Mouse (Mus musculus) gastrocnemius, adult 8-10 months (tissue): ENCODE measurements around the gene Eaf1. TPM values are rescaled to one million over a fixed set of nuclear protein-coding genes. Genes with fewer than 3 reads are reported as not detected.

ENCODE experiments used
- DNase-seq, 2 experiments: peaks; one replicate each; pipeline ENCODE4 v3.0.0; 2022; ENCODE audit warnings: low spot score in 2 of 2
- total RNA-seq, 4 experiments: library from RNA; stranded (reverse); gene quantifications; 2 replicates each; pipeline ENCODE4 v1.2.4; 2022

Eaf1 gene
- total RNA-seq, 4 experiments from 2014 or later, result 8.5 to 13.8 (median 9.7) TPM

DNA sequence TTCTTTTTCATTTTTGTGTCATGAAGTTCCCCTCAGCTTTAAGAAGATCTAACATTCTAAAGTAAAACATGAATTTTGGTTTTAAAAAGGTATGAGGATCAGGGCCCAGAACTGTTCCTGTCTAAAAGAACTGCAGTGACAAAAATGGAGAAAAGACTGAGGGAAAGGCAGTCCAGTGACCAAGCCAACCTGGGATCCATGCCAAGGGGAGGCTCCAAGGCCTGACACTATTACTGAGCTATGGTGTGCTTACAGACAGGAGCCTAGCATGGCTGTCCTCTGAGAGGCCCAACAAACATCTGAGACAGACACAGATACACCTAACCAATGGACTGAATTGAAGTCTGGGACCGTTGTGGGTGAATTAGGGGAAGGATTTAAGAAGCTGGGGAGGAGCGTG, 15.7 kb downstream of the Eaf1 start:
- DNase-seq, result no peak

DNA sequence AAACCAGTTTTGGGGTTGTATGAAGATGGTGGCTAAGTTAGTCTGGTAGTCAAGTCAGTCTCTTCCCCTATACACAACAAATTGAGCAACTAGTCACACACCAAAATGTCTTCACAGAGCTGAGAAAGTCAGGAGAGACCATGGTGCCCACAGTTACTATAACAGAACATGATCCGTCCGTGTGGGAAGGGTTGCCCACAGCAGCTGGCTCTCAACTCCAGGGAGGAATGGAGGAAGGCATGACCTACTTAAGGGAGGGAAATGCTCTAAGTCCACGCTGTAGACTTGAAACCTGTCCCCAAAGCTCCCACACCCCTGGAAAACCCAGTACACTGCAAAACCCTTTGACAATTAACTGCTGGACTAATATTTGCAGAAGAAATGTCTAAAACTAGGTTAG, 16.1 kb downstream of the Eaf1 start:
- DNase-seq, result no peak

DNA sequence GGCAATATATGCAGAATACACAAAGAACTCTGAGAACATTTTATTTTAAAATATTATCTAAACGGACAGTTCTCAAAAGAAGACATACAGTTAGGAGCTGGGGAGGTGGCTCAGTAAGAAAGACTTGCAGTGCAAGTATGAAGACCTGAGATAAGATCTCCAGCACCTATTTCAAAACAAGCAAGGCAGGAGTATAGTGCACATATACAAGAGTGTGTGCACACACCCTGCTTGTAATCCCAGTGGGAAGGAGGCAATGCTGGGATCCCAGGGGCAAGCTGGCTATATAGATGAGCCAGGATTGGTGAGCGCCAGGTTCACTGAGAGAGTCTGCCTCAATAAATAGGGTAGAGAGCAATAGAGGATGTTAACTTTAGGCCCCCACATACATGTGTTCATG, 21.7 kb downstream of the Eaf1 start:
- no peak for DNase-seq

DNA sequence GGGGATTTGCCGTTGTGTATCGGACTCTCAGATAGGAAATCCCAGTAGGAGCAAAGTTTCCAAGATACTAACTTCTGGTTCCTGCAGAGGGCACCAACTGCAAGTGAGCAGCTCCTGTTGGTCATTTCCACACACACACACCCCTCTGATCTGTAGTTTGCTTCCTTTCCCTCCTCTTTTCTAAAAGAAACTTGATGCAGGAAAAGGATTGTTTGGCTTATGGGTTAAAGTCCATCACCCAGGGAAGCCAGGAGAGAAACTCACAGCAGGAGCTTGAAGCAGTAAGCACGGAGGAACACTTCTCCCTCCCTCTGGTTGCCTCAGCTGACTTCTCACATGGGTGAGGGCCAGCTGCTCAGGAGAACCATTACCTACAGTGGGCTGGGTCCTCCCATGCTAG, 25.0 kb downstream of the Eaf1 start:
- no peak for DNase-seq

DNA sequence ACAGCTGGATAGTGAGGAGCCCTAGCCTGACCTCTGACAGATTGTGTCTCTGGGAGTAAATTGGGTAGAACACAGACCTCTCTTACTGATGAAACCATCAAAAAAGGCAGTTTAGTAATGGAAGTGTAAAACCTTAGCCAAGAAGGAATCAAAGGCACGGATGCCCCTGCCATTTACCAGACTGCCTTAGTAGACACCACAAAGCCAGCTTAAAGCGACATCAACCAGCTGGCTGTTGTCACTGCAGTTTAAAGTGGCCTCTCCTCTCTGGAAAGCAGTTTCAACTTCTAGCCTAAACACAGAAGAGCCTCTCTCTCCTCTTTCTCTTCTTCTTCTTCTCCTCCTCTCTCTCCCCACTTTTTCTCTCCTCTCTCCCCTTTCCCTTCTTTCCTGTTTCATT, 27.1 kb downstream of the Eaf1 start:
- DNase-seq, result no peak

DNA sequence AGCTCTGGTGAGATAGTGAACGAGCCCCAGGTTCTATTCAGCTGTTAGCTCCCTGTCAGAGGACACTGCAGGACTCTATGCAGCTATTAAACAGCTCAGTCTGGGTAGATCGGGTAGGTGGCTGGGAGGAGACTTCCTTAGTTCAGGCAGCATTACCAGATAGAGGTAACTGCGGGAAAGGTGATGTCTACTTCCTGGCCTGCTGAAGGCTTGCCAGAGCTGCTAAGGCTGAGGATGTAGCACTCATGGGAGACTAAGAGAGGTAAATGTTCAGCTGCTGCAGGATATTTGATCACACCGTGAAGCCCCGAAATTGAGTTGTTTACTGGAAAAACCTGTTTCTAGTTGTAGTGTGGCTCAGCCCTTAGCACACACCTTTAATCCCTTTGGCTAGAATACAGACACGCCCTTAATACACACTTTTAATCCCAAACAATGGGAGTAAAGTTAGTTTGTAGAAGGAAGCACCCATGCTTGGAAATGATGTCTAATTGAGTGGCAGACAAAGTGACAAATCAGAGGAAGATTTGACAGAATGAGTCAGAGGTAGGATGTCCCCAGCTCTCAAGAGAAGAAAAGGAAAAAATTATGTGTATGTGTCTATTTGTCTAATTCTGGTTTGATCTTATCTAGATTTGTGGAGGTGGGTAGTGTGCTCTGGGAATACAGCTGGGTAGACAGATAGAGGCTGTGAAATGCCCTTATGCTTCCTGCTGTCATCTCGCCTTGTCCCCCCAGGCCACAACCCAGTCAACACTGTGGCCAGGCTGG, 31.0 kb downstream of the Eaf1 start:
- DNase-seq, result no peak

DNA sequence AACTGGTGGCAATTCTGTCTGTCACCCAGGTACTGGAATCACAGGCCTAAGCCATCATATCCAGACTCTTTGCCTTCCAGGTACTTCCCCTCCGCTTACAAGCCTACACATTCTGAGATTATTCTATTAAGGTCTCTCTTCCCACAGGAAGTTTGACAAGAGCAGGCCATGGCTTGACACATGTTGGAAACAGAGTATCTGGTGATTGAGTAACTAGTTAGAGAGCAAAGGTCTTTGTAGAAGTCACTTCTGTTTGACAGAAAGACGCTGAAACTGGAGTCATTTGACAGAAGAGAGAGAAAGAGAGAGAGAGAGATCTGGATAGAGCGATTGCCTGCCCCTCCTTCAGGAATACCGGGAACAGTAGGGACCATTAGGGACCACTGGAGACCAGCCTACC, 36.6 kb downstream of the Eaf1 start:
- DNase-seq, result no peak

DNA sequence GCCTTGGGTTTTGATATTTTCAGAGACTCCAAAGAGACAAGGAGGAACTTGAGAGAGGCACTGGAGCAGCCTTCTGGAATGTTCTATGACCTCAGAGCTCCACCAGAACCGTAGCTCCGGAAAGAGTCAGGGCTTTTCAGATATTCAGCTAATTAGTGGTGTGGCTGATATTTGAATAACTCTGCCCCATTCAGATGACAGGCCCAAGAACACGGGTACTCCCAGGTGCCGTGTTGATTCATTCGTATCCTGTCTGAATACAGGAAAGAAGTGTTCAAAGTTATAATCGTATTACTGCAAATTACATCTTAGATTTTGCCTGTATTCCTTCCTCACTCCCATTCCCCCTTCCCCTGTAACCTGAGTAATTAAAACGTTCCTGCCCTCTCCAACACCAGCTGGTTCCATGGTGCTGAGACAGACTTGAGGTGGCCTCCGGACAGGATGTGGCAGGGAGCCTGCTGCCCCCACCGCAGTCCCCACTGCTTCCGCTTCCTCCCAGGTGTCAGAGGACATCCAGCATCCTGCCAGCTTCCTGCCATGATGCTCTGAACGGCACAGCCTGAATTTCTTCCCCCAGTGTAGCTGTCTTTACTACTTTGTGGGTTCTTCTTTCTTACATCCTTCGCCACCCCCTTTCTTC, 37.4 kb downstream of the Eaf1 start:
- DNase-seq, result no peak

DNA sequence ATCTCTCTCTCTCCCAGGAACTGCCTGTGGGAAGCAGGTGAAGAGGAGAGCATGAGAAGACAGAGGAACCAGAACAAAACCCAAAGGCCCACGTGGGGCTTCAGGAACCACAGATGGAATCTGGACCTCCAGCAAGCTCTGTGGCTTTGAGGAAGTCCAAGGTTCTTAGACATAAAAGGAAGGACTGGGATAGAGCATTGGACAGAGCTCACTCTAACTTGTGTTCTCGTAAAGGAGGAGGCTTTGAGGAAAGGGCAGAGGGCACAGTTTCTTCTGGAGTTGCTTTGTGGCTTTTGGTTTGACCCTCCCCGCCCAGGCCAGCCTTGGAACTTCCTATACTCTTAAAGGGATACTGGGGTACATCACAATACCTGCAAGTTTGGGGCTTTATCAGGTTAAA, 38.5 kb downstream of the Eaf1 start:
- DNase-seq, result no peak

DNA sequence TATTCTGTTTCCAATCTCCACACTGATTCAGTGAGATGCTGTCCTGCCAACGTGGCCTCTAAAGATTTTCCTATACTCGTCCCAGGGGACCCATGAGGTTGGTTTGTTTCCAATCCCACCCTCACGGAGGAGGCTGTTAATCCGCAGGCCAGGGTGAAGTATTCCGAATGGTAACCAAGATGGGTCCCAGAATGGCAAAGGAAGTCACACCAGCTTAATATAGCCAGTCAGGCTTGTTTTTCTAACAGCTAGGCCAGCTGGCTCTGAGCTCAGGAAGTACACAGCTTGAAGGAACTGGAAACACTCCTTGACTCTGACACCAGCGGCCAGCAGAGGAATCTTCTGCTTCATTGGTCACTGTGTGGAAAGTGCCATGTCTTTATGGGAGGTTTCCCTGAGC, 43.1 kb downstream of the Eaf1 start:
- DNase-seq, result peak; percentile 57 to 66

DNA sequence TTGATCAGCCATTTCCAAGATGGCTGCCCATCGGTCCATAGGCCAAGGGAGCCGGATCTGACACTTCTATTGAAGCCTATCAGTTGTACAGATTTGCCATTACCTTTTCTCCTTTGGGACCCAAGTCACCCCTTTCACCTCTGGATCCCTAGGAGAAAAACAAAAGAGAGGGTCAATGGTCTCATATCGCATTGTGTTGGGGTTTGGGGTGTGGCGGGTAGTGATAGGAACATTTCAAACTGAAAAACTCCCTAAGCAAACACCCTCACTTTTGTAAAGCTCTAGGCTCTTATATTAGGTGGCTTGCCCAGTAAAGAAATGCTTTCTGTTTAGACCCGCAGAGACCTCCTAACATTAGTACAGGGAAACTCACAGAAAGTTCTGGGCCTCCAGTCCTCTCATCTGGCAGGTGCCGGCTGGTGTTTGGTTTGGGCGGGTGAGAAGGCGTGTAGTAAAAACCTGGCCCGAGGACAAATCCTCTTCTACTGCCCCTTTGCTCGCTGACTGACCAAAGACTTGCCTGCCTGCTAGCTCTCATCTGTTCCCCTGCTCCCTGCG, 49.8 kb downstream of the Eaf1 start:
- DNase-seq, result no peak

DNA sequence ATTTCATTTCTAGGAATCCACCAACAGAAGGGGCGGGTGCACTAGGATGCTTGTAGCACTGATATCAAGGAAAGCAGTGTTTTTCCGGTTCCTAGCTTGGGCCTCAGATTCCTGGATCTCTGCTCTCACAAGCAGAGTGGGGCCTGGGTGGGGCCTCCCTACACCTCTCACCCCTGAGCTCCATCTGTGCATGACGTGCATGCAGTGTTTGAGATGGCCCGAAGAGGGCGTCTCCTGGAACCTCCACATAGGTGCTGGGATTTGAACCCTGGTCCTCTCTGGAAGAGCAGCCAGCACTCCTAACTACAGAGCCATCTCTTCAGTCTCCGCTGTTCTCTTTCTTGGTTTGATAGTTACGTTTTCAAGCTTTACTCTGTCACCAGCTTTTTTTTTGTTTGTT, 60.8 kb downstream of the Eaf1 start:
- no peak for DNase-seq

DNA sequence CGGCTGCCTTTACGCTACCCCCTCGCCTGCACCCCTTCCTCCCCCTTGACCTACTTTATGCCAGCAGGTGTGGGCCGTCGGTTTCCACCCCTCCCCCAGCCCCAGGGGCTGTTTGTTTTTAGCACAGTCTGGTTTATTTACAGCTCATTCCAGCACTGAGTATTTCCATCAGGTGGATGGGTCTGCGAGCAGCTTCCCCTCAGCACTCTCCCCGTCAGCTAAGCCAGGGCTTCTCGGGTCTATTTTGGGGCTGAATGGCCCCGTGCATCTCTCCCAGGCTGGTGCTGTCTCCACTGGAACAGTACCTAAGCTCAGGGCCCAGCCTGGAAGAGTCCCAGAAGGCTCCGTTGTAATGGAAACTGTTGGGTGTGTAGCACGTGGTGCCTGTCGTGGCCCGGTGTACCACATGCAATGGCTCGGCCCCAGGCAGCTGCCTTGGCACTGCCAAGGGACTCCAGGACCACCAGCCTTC, 61.8 kb downstream of the Eaf1 start:
- DNase-seq, result peak; percentile 70 to 85

DNA sequence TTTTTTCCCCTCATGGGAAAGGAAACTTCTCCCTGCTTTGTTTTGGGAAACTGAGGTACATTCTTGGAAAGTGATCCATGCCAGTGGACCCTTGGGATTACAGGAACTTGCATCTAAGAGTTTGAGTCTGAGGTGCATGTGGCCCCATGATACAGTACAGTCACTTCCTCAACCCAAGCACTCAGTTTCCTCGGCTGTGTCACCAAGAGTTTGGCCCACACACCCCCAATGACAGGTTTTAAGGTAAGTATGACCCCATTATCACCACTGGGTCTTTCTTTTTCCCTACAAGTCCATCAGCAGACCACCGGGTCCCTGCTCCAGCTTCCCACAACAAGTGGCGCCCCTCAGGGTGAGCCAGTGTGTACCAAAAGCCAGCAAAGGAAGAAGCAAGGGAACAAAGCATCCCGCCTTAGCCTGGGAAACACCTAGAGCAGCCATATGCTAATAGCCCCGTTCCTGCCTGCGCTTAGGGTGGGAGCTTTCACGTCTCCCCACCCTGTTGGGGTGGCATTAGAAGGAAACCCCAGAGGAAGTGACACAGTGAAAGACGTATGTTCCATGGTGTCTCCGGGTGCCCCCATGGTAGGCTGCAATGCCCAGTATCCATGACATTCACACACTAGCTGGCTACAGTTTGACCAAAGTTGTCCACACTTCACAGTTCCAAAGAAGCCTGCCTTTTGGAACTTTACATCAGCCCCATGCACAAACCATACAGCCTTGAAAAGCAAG, 62.5 kb downstream of the Eaf1 start:
- no peak for DNase-seq

DNA sequence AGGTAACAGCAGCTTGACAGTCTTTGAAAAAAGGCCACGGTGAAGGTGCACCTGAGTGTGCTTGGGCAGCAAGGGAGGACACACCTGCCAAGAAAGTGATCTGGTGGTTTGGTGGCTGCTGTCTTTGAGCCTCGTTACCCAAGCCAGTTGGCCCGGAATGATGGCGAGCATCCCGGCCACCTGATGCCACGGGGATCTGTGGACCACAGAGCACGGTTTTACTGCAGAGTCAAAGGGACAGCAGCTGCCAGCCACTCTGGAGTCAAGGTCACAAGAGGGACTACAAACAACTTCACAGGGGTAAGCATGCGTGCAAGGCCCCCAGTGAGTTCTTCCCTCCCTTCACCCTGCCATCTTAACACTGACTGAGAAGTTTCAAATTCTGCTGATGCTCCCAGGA, 63.1 kb downstream of the Eaf1 start:
- DNase-seq, result peak; percentile 45 to 72

DNA sequence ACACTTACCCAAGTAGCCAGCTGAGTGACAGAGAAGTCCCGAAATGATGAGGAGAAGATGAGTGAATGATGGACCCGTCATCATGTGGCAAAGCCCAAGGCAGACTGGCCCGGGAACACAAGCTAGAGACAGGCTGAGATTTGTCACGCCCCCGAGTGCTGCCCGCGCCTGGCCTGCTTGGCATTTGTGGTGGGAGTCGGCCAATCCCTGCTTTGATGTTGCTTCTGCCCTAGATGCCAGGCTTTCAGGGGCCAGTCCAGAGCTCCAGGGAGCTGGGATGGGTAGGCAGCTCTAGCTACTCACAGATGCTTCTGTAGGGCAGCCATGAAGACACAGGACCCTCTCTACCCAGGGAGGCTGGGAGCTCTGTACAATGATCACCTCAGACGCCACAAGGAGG, 63.6 kb downstream of the Eaf1 start:
- DNase-seq, result no peak

DNA sequence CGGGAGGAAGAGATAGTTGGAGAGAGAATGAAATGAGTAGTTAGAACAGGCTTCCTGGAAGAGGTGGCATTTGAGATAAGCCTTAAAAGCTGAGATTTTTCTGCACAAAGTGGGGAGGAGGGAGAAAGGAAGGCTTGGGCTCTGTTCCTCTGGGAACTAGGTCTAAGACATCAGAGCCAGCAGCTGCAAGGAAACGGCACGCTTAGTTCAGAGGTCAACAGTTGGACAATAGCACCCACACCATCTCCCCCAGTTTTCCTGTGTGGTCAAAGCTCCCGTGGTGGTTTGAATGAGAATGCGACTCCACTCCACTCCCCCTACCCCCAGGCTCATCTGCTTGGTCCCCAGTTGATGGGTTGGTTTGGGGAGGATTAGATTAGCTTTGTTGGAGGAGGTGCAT, 65.0 kb downstream of the Eaf1 start:
- DNase-seq, result no peak

Other genes starting within 250 kb of the Eaf1 start
- 10 to 100 TPM; 11.2 to 11.7 (median 11.6) TPM for gene Phf7, start 243.1 kb upstream of the Eaf1 start, total RNA-seq
- gene Bap1, start 242.9 kb upstream of the Eaf1 start, total RNA-seq, result 10 to 100 TPM; 46.3 to 57.2 (median 48.7) TPM
- under 1 TPM in 2 of 4 experiments, not detected in 2; 0.05 to 0.11 TPM for gene Dnah1, start 170.5 kb upstream of the Eaf1 start, total RNA-seq
- 10 to 100 TPM; 27.0 to 33.1 (median 30.5) TPM for gene Capn7, start 157.8 kb upstream of the Eaf1 start, total RNA-seq
- gene Sh3bp5, start 58.3 kb upstream of the Eaf1 start, total RNA-seq, result 10 to 100 TPM; 38.1 to 56.9 (median 50.0) TPM
- gene Mettl6, start 641 bp downstream of the Eaf1 start, total RNA-seq, result 10 to 100 TPM in 1 of 4 experiments, 1 to 10 TPM in 3; 5.6 to 10.3 (median 7.0) TPM
- gene Colq, start 96.9 kb downstream of the Eaf1 start, total RNA-seq, result 1 to 10 TPM; 5.7 to 7.2 (median 6.1) TPM
- gene Gm49387, start 146.5 kb downstream of the Eaf1 start, total RNA-seq, result not detected
- gene Btd, start 146.6 kb downstream of the Eaf1 start, total RNA-seq, result 1 to 10 TPM; 3.6 to 5.5 (median 4.4) TPM
- gene Hacl1, start 146.9 kb downstream of the Eaf1 start, total RNA-seq, result 1 to 10 TPM; 5.9 to 7.6 (median 6.4) TPM